Mouse (Mus musculus) kidney, adult 9 months (tissue): ENCODE measurements around the gene Akain1.
A peak's percentile ranks its signal among the peaks of the same experiment; 100 is the strongest.

Source experiments
- DNase-seq: peaks from one replicate; pipeline ENCODE4 v3.0.0; 2022

Akain1 gene

GRCm38 (mm10) chr17:69487116-69487515 lies 48.0 kb downstream of the Akain1 start:
- no peak for DNase-seq

GRCm38 (mm10) chr17:69487884-69488283 lies 48.8 kb downstream of the Akain1 start:
- DNase-seq, result no peak

GRCm38 (mm10) chr17:69488826-69489225 lies 49.7 kb downstream of the Akain1 start:
- no peak for DNase-seq

- no peak for DNase-seq
Measured at GRCm38 (mm10) chr17:69492368-69492767, 53.2 kb downstream of the Akain1 start.

GRCm38 (mm10) chr17:69495531-69495930 lies 56.4 kb downstream of the Akain1 start:
- no peak for DNase-seq

- no peak for DNase-seq
Measured at GRCm38 (mm10) chr17:69496125-69496524, 57.0 kb downstream of the Akain1 start.

GRCm38 (mm10) chr17:69497315-69497714 lies 58.2 kb downstream of the Akain1 start:
- DNase-seq, result no peak

GRCm38 (mm10) chr17:69498913-69499312 lies 59.8 kb downstream of the Akain1 start:
- DNase-seq, result no peak

- no peak for DNase-seq
Measured at GRCm38 (mm10) chr17:69499441-69499840, 60.3 kb downstream of the Akain1 start.

GRCm38 (mm10) chr17:69506070-69506469 lies 66.9 kb downstream of the Akain1 start:
- DNase-seq, result peak; percentile 17

- DNase-seq, result no peak
Measured at GRCm38 (mm10) chr17:69516344-69516907, 77.3 kb downstream of the Akain1 start.

- DNase-seq, result no peak
Measured at GRCm38 (mm10) chr17:69531472-69531871, 92.3 kb downstream of the Akain1 start.
